Mouse (Mus musculus) intestine, postnatal 0 days (tissue): ENCODE results near the gene Olfr143. TPM values are rescaled to one million over a fixed set of nuclear protein-coding genes. Genes with fewer than 3 reads are reported as not detected.

Experiments used
- ATAC-seq: fragments of 200-750 bp; cut with Nextera tagmentation; 2 replicates; pipeline ENCODE4 v1.8.0; 2017; ENCODE audit warnings: mild to moderate bottlenecking, moderate TSS enrichment, moderate library complexity
- H3K27ac ChIP-seq: fragments of 300-500 bp; sonication (generic); 2 replicates; pipeline ENCODE4 v1.5.1; 2014; ENCODE audit warnings: mild to moderate bottlenecking, low read depth, low read length, moderate library complexity
- H3K27me3 ChIP-seq: fragments of 300-500 bp; sonication (generic); replicated peaks from 2 replicates; pipeline ENCODE4 v1.6.1; 2014; ENCODE audit warnings: low read length, mixed read lengths; ENCODE audit not compliant: control insufficient read depth, insufficient read depth
- H3K36me3 ChIP-seq: fragments of 300-500 bp; sonication (generic); 2 replicates; pipeline ENCODE4 v1.6.1; 2014; ENCODE audit warnings: mild to moderate bottlenecking, moderate library complexity; ENCODE audit not compliant: control insufficient read depth, insufficient read depth
- H3K4me1 ChIP-seq: fragments of 300-500 bp; sonication (generic); replicated peaks from 2 replicates; pipeline ENCODE4 v1.6.1; 2014; ENCODE audit warnings: antibody characterized with exemption, low read length, mixed read lengths; ENCODE audit not compliant: control insufficient read depth, insufficient read depth
- H3K4me2 ChIP-seq: fragments of 300-500 bp; sonication (generic); replicated peaks from 2 replicates; pipeline ENCODE4 v1.6.1; 2014; ENCODE audit warnings: low read depth, mild to moderate bottlenecking, moderate library complexity
- H3K4me3 ChIP-seq: fragments of 300-500 bp; sonication (generic); 2 replicates; pipeline ENCODE4 v1.5.1; 2014; ENCODE audit warnings: low read depth, low read length
- H3K9ac ChIP-seq: fragments of 300-500 bp; sonication (generic); 2 replicates; pipeline ENCODE4 v1.6.1; 2014; ENCODE audit warnings: mild to moderate bottlenecking, low read depth, low read length
- H3K9me3 ChIP-seq: fragments of 300-500 bp; sonication (generic); 2 replicates; pipeline ENCODE4 v1.6.1; 2016; ENCODE audit warnings: mixed run types; ENCODE audit not compliant: control insufficient read depth
- CTCF ChIP-seq: sonication (generic); IDR thresholded peaks from 2 replicates; pipeline ENCODE4 v1.5.1; 2016; ENCODE audit warnings: low read depth, mild to moderate bottlenecking, control low read depth, antibody characterized with exemption, moderate library complexity
- WGBS: fragments of 180-500 bp; shearing (Covaris S2); extraction: QIAGEN DNeasy Blood & Tissue Kit; methylation state at CpG from one replicate; pipeline ENCODE4 v1.1.7; 2014; 5-methylcytosine and 5-hydroxymethylcytosine counted together
- polyA plus RNA-seq: library from polyadenylated mRNA; unstranded; fragments of >200 nt; fragmentation: Nextera tagmentation; extraction: Ambion mirVana; gene quantifications from 2 replicates; pipeline ENCODE4 v1.2.1, GENCODE M21; 2015

The Olfr143 gene
- not detected in 2 replicates for polyA plus RNA-seq

- H3K4me1 ChIP-seq, result no peaks in the 10 kb centered on the region
- no peaks in the 10 kb centered on the region for H3K9me3 ChIP-seq
- H3K4me2 ChIP-seq, result no peak within 1 kb of the TSS
- H3K9ac ChIP-seq, result no peak within 1 kb of the TSS
- H3K27me3 ChIP-seq, result no peaks in the 10 kb centered on the region
- no peaks in the 10 kb centered on the region for H3K36me3 ChIP-seq
- no peak within 1 kb of the TSS for H3K27ac ChIP-seq
- no peak for TF ChIP-seq CTCF
- no peak within 1 kb of the TSS for H3K4me3 ChIP-seq
- ATAC-seq, result no peak
These were observed at the start of gene Olfr143 for GRCm38 (mm10) chr9:38252474-38252873. TSS of gene Olfr143 (plus strand) at chr9:38252774.

- ATAC-seq, result no peak
- 89% methylated on average over 3 of the region's 3 CpGs for WGBS
- TF ChIP-seq CTCF, result no peak
These were observed 44.5 kb upstream of the Olfr143 start, which contains the start of gene Olfr893 for GRCm38 (mm10) chr9:38208065-38208464. TSS of gene Olfr893 (plus strand) at chr9:38208365.

GRCm38 (mm10) chr9:38217755-38218154 lies 34.8 kb upstream of the Olfr143 start, which contains the start of gene Olfr894:
TSS of gene Olfr894 (plus strand) at chr9:38218055.
- H3K9me3 ChIP-seq, result no peaks in the 10 kb centered on the region
- no peak within 1 kb of the TSS for H3K4me2 ChIP-seq
- no peak within 1 kb of the TSS for H3K4me3 ChIP-seq
- no peak within 1 kb of the TSS for H3K9ac ChIP-seq
- no peak for ATAC-seq
- no peaks in the 10 kb centered on the region for H3K27me3 ChIP-seq
- H3K4me1 ChIP-seq, result no peaks in the 10 kb centered on the region
- H3K27ac ChIP-seq, result no peak within 1 kb of the TSS
- no peaks in the 10 kb centered on the region for H3K36me3 ChIP-seq
- TF ChIP-seq CTCF, result no peak

More at GRCm38 (mm10) chr9:38208065-38208464, 44.5 kb upstream of the Olfr143 start, which contains the start of gene Olfr893:
- Histone ChIP-seq H3K27me3 (no peaks in the 10 kb centered on the region), H3K4me1 (no peaks in the 10 kb centered on the region), H3K36me3 (no peaks in the 10 kb centered on the region), H3K27ac (no peak within 1 kb of the TSS), H3K9me3 (no peaks in the 10 kb centered on the region), H3K9ac (no peak within 1 kb of the TSS), H3K4me2 (no peak within 1 kb of the TSS), H3K4me3 (no peak within 1 kb of the TSS)

- Histone ChIP-seq H3K27ac (no peak within 1 kb of the TSS), H3K4me3 (no peak within 1 kb of the TSS), H3K36me3 (no peaks in the 10 kb centered on the region), H3K4me1 (no peaks in the 10 kb centered on the region), H3K9ac (no peak within 1 kb of the TSS), H3K27me3 (no peaks in the 10 kb centered on the region), H3K4me2 (no peak within 1 kb of the TSS), H3K9me3 (no peaks in the 10 kb centered on the region)
- ATAC-seq, result no peak
- no peak for TF ChIP-seq CTCF
These were observed 15.0 kb downstream of the Olfr143 start, which contains the start of gene Olfr895 for GRCm38 (mm10) chr9:38267551-38267950. TSS of gene Olfr895 (plus strand) at chr9:38267851.

GRCm38 (mm10) chr9:38290807-38291206 lies 38.2 kb downstream of the Olfr143 start, which contains the start of gene Olfr896-ps1:
TSS of gene Olfr896-ps1 (plus strand) at chr9:38291107.
- Histone ChIP-seq H3K9me3 (no peaks in the 10 kb centered on the region), H3K4me2 (no peak within 1 kb of the TSS), H3K4me3 (no peak within 1 kb of the TSS), H3K9ac (no peak within 1 kb of the TSS), H3K27me3 (no peaks in the 10 kb centered on the region), H3K36me3 (no peaks in the 10 kb centered on the region), H3K27ac (no peak within 1 kb of the TSS), H3K4me1 (no peaks in the 10 kb centered on the region)
- 82% methylated on average over 1 of the region's 1 CpGs for WGBS
- no peak for ATAC-seq
- TF ChIP-seq CTCF, result no peak

Other genes starting within 250 kb of the Olfr143 start
- gene Olfr883, start 227.0 kb upstream of the Olfr143 start, polyA plus RNA-seq, result not detected in 2 replicates
- not detected in 2 replicates for gene Olfr884, start 206.2 kb upstream of the Olfr143 start, polyA plus RNA-seq
- gene Olfr885, start 191.5 kb upstream of the Olfr143 start, polyA plus RNA-seq, result not detected in 2 replicates
- gene Olfr887, start 168.7 kb upstream of the Olfr143 start, polyA plus RNA-seq, result not detected in 2 replicates
- gene Olfr888, start 144.6 kb upstream of the Olfr143 start, polyA plus RNA-seq, result not detected in 2 replicates
- gene Olfr889, start 137.6 kb upstream of the Olfr143 start, polyA plus RNA-seq, result not detected in 2 replicates
- gene Olfr890, start 110.3 kb upstream of the Olfr143 start, polyA plus RNA-seq, result not detected in 2 replicates
- gene Olfr891, start 72.0 kb upstream of the Olfr143 start, polyA plus RNA-seq, result not detected in 2 replicates
- not detected in 2 replicates for gene Olfr893, start 44.4 kb upstream of the Olfr143 start, polyA plus RNA-seq
- not detected in 2 replicates for gene Olfr894, start 34.7 kb upstream of the Olfr143 start, polyA plus RNA-seq
- gene Olfr895, start 15.1 kb downstream of the Olfr143 start, polyA plus RNA-seq, result not detected in 2 replicates
- gene Olfr896-ps1, start 38.3 kb downstream of the Olfr143 start, polyA plus RNA-seq, result not detected in 2 replicates
- not detected in 2 replicates for gene Olfr25, start 76.3 kb downstream of the Olfr143 start, polyA plus RNA-seq
- not detected in 2 replicates for gene Olfr898, start 95.6 kb downstream of the Olfr143 start, polyA plus RNA-seq
- gene Olfr250, start 114.1 kb downstream of the Olfr143 start, polyA plus RNA-seq, result not detected in 2 replicates
- not detected in 2 replicates for gene Olfr251, start 124.3 kb downstream of the Olfr143 start, polyA plus RNA-seq
- gene Olfr147, start 148.9 kb downstream of the Olfr143 start, polyA plus RNA-seq, result not detected in 2 replicates
- gene Olfr901, start 176.7 kb downstream of the Olfr143 start, polyA plus RNA-seq, result not detected in 2 replicates
- gene Olfr902, start 194.9 kb downstream of the Olfr143 start, polyA plus RNA-seq, result not detected in 2 replicates
- not detected in 2 replicates for gene Olfr904, start 210.4 kb downstream of the Olfr143 start, polyA plus RNA-seq
- not detected in 2 replicates for gene Olfr905, start 218.3 kb downstream of the Olfr143 start, polyA plus RNA-seq
- not detected in 2 replicates for gene Olfr906, start 234.3 kb downstream of the Olfr143 start, polyA plus RNA-seq
- not detected in 2 replicates for gene Olfr907, start 243.0 kb downstream of the Olfr143 start, polyA plus RNA-seq